Mouse (Mus musculus) liver, adult 2 months (tissue): ENCODE results near the gene Dock2.

Experiments used
- CTCF ChIP-seq: fragments of 200-500 bp; IDR thresholded peaks from 2 replicates; pipeline ENCODE4 v1.5.1; 2011; ENCODE audit warnings: low read depth, low read length, control low read depth
- POLR2A ChIP-seq: fragments of 200-500 bp; IDR thresholded peaks from 2 replicates; pipeline ENCODE4 v1.6.1; 2011; ENCODE audit warnings: low read length, control low read depth; ENCODE audit not compliant: insufficient read depth; ENCODE audit errors: extremely low read depth

DNA sequence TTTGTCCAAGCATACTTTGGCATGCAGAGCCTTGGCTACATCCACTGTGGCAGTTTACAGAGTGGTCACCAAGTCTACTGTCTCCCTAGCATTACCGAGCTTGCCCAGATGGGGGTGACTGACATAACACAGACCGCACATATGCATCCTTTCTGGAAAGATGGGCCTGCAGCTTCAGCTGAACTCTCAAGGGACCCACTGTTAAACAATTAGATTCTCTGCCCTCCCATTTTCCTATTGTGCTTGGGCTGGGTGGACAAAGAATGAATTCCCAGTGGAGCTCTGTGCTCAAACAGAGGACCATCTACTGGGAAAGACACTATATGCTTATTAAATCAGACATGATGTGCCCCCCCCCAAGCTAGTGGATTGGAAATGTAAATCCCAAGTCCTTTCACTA is 9.1 kb downstream of the Dock2 start:
- TF ChIP-seq POLR2A, result no peak
- TF ChIP-seq CTCF, result no peak
